Mouse (Mus musculus) limb, embryonic 15.5 days (tissue): Measurements from ENCODE around the gene Tnfsf8. TPM values are rescaled to one million over a fixed set of nuclear protein-coding genes. Genes with fewer than 3 reads are reported as not detected.

Experiments
- ATAC-seq: fragments of 200-750 bp; cut with Nextera tagmentation; 2 replicates; pipeline ENCODE4 v1.8.0; 2017; ENCODE audit warnings: low read depth, moderate TSS enrichment; ENCODE audit not compliant: insufficient number of reproducible peaks, low FRiP score, low TSS enrichment
- H3K27ac ChIP-seq: fragments of 300-500 bp; sonication (generic); 2 replicates; pipeline ENCODE4 v1.5.1; 2015; ENCODE audit warnings: moderate library complexity, mild to moderate bottlenecking, inconsistent platforms
- H3K27me3 ChIP-seq: fragments of 300-500 bp; sonication (generic); 2 replicates; pipeline ENCODE4 v1.6.1; 2015; ENCODE audit warnings: inconsistent platforms
- H3K36me3 ChIP-seq: fragments of 300-500 bp; sonication (generic); 2 replicates; pipeline ENCODE4 v1.6.1; 2015; ENCODE audit warnings: inconsistent platforms
- H3K4me1 ChIP-seq: fragments of 300-500 bp; sonication (generic); 2 replicates; pipeline ENCODE4 v1.6.1; 2015; ENCODE audit warnings: inconsistent platforms
- H3K4me2 ChIP-seq: fragments of 300-500 bp; sonication (generic); 2 replicates; pipeline ENCODE4 v1.6.1; 2015; ENCODE audit warnings: mild to moderate bottlenecking, inconsistent platforms
- H3K4me3 ChIP-seq: fragments of 300-500 bp; sonication (generic); 2 replicates; pipeline ENCODE4 v1.5.1; 2015; ENCODE audit warnings: mild to moderate bottlenecking, inconsistent platforms
- H3K9ac ChIP-seq: fragments of 300-500 bp; sonication (generic); 2 replicates; pipeline ENCODE4 v1.6.1; 2015; ENCODE audit warnings: inconsistent platforms
- H3K9me3 ChIP-seq: fragments of 300-500 bp; sonication (generic); 2 replicates; pipeline ENCODE4 v1.6.1; 2016; ENCODE audit warnings: inconsistent platforms
- WGBS: fragments of 180-500 bp; shearing (Covaris S2); methylation state at CpG from one replicate; pipeline ENCODE4 v1.1.7; 2015; 5-methylcytosine and 5-hydroxymethylcytosine counted together
- polyA plus RNA-seq: library from polyadenylated mRNA; unstranded; fragments of >200 nt; fragmentation: Nextera tagmentation; extraction: Ambion mirVana; gene quantifications from 2 replicates; pipeline ENCODE4 v1.2.1, GENCODE M21; 2015

Gene Tnfsf8
- polyA plus RNA-seq, 1 experiment from 2014 or later: not detected

DNA sequence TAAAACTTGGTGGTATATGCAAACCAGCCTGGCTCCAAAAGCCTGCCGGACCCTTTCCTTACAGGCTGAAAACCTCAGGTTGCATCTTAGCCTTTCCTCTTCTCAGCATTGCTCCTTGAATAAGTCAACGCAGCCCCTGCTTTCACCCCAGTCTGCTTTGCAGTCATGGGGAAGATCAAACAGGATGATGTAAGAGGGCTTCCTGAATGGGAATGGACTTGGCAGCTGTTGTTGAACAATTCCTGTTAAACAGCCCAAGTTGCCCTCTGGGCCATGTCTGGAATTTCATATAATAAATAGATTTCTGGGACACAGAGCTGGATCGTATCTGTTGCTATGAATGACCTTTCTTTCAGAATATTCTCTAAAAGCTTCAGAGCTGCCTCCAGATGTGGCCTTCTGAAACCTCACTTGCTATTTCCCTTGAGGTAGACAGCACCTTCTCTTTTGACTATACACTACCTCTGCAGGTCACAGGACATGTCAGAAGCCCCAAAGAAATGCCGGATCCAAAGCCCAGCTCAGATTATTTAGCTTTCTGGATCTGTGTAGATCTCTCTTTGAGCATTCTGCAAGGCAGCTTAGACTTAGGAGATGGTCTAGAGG lies 1.0 kb upstream of the Tnfsf8 start:
- no peak overlapping the region for H3K4me3 ChIP-seq
- H3K4me1 ChIP-seq: peaks cover 11% of the 10 kb centered on the region
- H3K36me3 ChIP-seq: no peaks in the 10 kb centered on the region
- no peak overlapping the region for H3K27ac ChIP-seq
- no peak overlapping the region for H3K4me2 ChIP-seq
- no peak overlapping the region for H3K9ac ChIP-seq
- 40% methylated on average over 4 of the region's 4 CpGs for WGBS
- H3K9me3 ChIP-seq: no peaks in the 10 kb centered on the region
- no peaks in the 10 kb centered on the region for H3K27me3 ChIP-seq
- ATAC-seq: no peak

DNA sequence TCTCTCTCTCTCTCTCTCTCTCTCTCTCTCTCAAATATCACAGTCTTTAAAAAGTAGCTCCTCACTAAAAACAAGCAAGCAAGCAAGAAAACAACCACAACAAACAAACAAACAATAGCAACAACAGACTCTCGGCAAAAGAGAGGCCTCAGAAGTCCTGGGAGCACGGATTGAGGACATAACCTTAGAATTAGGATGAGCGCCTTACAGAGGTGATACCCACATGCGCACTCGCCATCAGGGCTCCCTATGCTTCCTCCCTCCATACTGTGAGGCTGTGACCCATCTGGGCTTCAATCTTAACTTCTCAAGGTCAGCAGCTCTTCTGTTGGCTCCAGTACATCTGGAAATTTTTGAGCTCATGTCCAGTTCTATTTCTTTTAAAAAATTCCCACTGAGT lies 911 bp downstream of the Tnfsf8 start:
- no peak for ATAC-seq
- no peaks in the 10 kb centered on the region for H3K36me3 ChIP-seq
- H3K4me1 ChIP-seq: peaks cover 11% of the 10 kb centered on the region
- H3K9ac ChIP-seq: no peak overlapping the region
- 88% methylated on average over 5 of the region's 5 CpGs for WGBS
- no peak overlapping the region for H3K4me2 ChIP-seq
- H3K27me3 ChIP-seq: no peaks in the 10 kb centered on the region
- no peaks in the 10 kb centered on the region for H3K9me3 ChIP-seq
- no peak overlapping the region for H3K4me3 ChIP-seq
- H3K27ac ChIP-seq: no peak overlapping the region

DNA sequence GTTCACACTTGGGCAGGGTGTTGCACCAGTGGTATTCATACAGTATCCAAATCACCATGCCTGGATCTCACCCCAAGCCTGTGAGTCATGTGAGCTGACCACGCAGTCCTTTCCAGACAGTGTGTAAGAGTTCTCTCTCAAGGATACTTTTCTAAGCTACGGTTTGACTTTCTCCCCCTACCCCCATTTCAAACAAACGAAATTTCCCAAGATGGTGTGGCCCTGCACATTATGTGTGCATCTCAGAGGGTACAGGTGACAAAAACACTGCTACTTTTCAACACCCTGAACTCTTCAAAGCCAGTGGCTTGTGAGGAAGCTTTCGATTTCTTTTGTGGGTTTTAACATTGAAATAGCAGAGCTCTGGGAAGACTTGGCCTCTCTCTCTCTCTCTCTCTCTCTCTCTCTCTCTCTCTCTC lies 1.4 kb downstream of the Tnfsf8 start:
- Histone ChIP-seq H3K27ac (no peak overlapping the region), H3K27me3 (no peaks in the 10 kb centered on the region), H3K9me3 (no peaks in the 10 kb centered on the region), H3K4me1 (peaks cover 11% of the 10 kb centered on the region), H3K36me3 (no peaks in the 10 kb centered on the region), H3K4me3 (no peak overlapping the region), H3K9ac (no peak overlapping the region), H3K4me2 (no peak overlapping the region)
- WGBS: 69% methylated on average over 4 of the region's 4 CpGs
- no peak for ATAC-seq

DNA sequence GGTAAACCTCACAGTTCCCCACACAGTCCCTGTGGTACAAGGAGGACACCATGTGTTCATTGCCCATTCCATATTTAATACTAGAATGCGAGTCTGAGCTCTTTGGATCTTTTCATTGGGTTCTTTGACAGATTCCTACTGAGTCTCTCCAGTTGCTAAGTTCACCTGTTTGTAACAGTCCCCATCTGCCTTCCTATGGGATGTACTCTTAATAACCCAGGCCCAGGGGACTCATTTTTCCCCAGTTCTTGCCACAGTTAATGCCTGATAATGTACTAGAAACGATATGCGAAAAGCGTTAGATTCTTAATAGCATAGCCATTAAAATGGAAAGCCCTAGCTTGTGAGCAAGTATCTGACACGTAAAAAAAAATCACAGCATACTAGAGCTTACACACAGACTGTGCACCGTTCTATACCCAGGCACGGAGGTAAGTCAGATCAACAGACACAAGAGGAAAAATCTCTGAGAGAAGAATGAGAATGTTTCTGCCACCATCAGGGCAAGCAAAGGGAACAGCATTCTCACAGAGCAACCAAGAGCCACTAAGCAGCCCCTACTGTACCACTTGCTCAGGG lies 2.4 kb downstream of the Tnfsf8 start:
- no peak overlapping the region for H3K4me3 ChIP-seq
- no peak overlapping the region for H3K27ac ChIP-seq
- WGBS: 65% methylated on average over 7 of the region's 7 CpGs
- H3K9me3 ChIP-seq: no peaks in the 10 kb centered on the region
- ATAC-seq: no peak
- H3K36me3 ChIP-seq: no peaks in the 10 kb centered on the region
- no peaks in the 10 kb centered on the region for H3K27me3 ChIP-seq
- H3K4me1 ChIP-seq: peaks cover 11% of the 10 kb centered on the region
- H3K4me2 ChIP-seq: no peak overlapping the region
- H3K9ac ChIP-seq: no peak overlapping the region

DNA sequence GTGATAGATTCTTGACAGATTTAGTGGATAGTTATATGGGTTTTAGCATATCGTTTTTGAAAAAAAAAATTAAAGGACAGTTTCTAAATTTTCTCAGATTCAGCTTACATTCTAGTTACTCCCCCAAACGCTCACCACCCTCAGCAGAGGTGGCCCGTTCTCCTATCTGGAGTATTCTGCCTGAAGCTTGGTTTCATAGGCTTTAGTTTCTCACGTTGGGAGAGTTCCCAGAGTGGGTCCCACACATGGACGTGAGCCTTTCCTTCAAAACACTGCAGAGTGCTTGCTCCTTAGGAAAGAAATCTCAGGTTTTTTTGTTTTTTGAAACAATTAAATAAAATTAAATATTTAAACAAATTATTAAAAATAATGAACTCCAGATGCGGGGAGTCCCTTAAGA lies 4.4 kb downstream of the Tnfsf8 start:
- Histone ChIP-seq H3K27me3 (no peaks in the 10 kb centered on the region), H3K4me3 (no peak overlapping the region), H3K9me3 (no peaks in the 10 kb centered on the region), H3K27ac (no peak overlapping the region), H3K9ac (no peak overlapping the region), H3K4me2 (no peak overlapping the region), H3K36me3 (no peaks in the 10 kb centered on the region), H3K4me1 (no peaks in the 10 kb centered on the region)
- 70% methylated on average over 6 of the region's 6 CpGs for WGBS
- ATAC-seq: no peak

DNA sequence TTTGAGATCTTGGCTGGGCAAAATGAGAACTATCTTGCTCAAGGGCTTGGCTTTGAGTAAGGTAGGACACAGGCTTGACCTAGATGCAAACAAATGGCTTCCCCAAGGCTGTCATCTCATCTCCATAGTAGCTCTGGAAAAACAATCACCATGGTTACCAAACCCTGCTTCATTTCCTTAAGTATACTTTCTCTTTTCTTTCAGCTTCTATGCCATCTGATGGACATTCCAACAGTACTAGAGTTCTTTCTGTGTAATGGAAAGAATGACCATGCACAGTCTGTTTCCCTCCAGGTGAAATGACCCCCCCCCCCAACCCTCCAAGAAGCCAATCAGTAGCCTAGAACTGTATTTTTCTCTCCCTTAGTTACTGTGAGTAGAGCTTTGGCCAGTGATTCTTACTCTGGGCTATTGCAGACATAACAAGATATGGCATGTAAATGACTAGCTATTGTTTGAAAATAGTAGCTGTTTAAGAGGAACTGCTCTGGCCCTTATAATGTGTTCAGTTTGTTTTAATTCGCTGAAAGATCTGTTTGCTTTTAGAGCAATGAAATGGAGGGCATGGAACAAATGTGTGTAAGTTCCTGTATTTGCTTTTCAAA lies 7.3 kb downstream of the Tnfsf8 start:
- Histone ChIP-seq H3K9ac (no peak overlapping the region), H3K27ac (no peak overlapping the region), H3K4me2 (no peak overlapping the region), H3K4me1 (no peaks in the 10 kb centered on the region), H3K36me3 (no peaks in the 10 kb centered on the region), H3K9me3 (no peaks in the 10 kb centered on the region), H3K27me3 (no peaks in the 10 kb centered on the region), H3K4me3 (no peak overlapping the region)
- ATAC-seq: no peak
- WGBS: 93% methylated on average over 1 of the region's 1 CpGs

DNA sequence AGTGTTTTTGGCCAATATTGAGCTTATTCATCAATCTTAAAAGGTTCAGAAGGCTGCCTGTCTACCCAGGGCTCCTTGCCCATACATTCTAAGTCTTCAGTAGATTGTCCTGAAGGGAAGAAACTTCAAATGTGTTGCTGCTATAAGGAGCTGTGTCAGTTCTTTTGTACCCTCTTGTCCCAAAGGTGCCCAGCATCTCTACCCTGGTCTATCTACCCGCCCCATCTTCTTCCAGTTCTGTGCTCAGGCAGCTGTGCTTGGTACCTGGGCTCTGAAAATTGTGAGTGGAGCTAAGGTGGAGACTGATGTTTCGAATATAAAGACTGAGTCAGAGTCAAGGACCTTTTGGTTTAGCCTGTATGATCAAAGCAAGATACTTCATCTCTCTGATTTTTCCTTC lies 11.1 kb downstream of the Tnfsf8 start:
- H3K4me3 ChIP-seq: no peak overlapping the region
- WGBS: 89% methylated on average over 2 of the region's 2 CpGs
- H3K4me2 ChIP-seq: no peak overlapping the region
- no peaks in the 10 kb centered on the region for H3K4me1 ChIP-seq
- no peak overlapping the region for H3K9ac ChIP-seq
- H3K27ac ChIP-seq: no peak overlapping the region
- H3K9me3 ChIP-seq: no peaks in the 10 kb centered on the region
- no peaks in the 10 kb centered on the region for H3K36me3 ChIP-seq
- no peaks in the 10 kb centered on the region for H3K27me3 ChIP-seq
- no peak for ATAC-seq

DNA sequence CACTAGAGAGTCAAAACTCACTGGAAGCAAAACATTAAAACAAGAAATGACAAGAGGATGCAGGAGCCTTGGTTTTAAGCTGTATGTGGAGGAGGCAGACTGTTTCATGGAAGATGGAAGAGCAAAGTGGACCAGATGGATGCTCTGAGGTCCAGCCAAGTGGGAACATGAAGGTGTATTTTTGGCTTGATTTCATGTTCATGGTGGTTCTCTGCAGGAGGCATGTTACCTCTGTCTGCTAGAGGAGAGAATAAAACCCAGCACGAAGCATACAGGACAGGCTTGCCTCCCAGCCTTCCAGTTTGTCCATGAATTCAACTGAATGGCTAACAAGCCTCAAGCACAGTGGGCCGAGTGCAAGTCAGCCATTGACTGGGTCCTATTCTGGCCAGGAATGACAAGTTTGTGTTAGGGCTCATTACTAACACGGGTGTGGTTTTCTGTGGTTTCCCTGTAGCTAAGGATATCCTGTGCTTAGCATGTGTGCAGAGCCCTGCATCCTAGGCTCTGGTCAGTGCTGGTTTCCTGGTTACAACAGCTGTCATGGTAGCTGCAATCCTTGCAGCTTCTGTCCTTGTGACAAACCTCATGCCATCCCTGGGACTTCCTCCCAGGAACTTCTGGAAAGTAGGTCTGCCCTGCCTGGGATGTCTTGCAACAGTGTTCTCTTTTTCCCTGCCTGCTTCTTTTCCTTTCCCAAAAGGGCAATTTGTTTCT lies 14.1 kb downstream of the Tnfsf8 start:
- Histone ChIP-seq H3K4me1 (no peaks in the 10 kb centered on the region), H3K27me3 (0 out of 2 replicates have a peak, but pooled peaks cover 4% of the 10 kb centered on the region), H3K36me3 (no peaks in the 10 kb centered on the region), H3K9ac (no peak overlapping the region), H3K9me3 (no peaks in the 10 kb centered on the region), H3K27ac (no peak overlapping the region), H3K4me3 (no peak overlapping the region), H3K4me2 (no peak overlapping the region)
- WGBS: 66% methylated on average over 3 of the region's 3 CpGs
- ATAC-seq: no peak

DNA sequence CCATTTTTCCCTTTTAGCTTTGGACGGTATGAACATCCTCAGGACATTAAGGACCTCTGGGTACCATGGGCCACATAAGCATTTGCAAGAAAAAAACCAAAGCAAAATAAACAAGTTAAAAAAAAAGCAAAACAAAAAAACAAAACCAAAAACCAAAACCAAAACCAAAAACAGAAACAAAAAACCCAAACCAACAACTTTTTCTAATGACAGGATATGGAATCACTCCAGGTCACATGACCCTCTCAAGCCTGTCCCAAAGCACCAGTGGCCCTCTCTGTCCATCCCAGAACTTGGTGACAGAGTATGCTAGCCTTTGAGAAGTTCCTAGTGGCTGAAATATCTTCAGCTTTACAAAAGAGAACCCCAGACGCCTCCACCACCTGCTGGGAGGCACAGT lies 15.4 kb downstream of the Tnfsf8 start:
- WGBS: 65% methylated on average over 2 of the region's 2 CpGs
- H3K4me1 ChIP-seq: no peaks in the 10 kb centered on the region
- no peaks in the 10 kb centered on the region for H3K36me3 ChIP-seq
- no peak overlapping the region for H3K4me3 ChIP-seq
- no peak overlapping the region for H3K9ac ChIP-seq
- H3K27ac ChIP-seq: no peak overlapping the region
- no peak for ATAC-seq
- H3K4me2 ChIP-seq: no peak overlapping the region
- no peaks in the 10 kb centered on the region for H3K9me3 ChIP-seq
- 0 out of 2 replicates have a peak, but pooled peaks cover 4% of the 10 kb centered on the region for H3K27me3 ChIP-seq

DNA sequence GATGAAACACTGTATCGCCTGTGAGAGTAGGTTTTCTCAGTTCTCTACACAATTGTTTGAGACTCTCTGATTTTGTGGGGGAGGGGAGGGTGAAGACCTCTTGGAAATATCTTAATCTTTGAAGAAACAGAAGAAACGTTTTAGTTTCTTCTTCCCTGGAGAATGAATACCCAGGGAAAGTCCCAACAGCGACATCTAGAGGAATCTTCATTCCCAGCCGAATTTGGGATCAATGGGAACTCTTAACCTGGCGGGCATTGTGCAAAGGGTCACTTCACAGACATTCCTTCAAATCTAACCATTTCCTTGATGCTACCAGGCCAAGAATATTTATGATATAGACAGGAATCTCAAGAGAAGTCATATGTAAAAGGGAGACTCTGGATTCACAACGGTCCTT lies 17.2 kb downstream of the Tnfsf8 start:
- Histone ChIP-seq H3K36me3 (no peaks in the 10 kb centered on the region), H3K4me1 (no peaks in the 10 kb centered on the region), H3K27ac (no peak overlapping the region), H3K4me3 (no peak overlapping the region), H3K27me3 (0 out of 2 replicates have a peak, but pooled peaks cover 4% of the 10 kb centered on the region), H3K9me3 (no peaks in the 10 kb centered on the region), H3K4me2 (no peak overlapping the region), H3K9ac (no peak overlapping the region)
- WGBS: 24% methylated on average over 6 of the region's 6 CpGs
- no peak for ATAC-seq

DNA sequence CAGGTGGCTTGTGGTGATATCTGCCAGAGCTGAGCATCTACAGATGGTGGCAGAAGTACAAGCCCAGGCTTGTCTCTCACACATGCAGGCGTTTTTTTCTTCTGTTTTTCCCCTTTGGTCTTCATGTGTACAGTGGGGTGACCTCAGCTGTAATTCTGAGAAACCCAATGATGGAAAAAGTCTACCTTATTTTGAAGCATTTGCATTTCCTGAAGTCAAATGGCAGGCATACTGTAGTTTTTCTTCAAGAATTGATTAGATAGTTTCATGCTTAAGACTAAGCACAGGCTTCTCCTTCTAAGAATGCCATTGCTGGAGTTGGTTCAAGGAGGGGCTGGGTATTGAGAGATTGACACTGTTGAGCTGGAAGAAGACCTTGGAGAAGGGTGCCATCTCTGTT lies 18.9 kb downstream of the Tnfsf8 start:
- no peak overlapping the region for H3K4me2 ChIP-seq
- no peak overlapping the region for H3K4me3 ChIP-seq
- 0 out of 2 replicates have a peak, but pooled peaks cover 4% of the 10 kb centered on the region for H3K27me3 ChIP-seq
- H3K9ac ChIP-seq: no peak overlapping the region
- no peaks in the 10 kb centered on the region for H3K9me3 ChIP-seq
- 50% methylated on average over 1 of the region's 1 CpGs for WGBS
- H3K27ac ChIP-seq: no peak overlapping the region
- no peaks in the 10 kb centered on the region for H3K36me3 ChIP-seq
- no peak for ATAC-seq
- H3K4me1 ChIP-seq: no peaks in the 10 kb centered on the region

DNA sequence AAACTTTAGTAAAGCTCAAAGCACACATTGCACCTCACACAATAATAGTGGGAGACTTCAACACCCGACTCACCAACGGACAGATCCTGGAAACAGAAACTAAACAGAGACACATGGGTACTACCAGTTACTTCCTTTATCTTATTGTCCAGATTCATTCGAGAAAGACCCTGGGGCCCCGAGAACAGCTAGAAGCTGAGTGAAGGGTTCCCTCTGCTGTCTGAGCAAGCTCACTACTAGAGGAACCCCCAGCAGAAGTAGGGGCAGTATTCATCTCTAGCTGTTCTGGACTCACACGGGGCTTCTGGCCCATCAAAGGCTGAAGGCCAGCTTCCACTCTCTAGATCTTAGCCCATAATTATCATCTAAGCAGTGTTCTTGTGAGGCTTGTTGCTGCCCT lies 20.7 kb downstream of the Tnfsf8 start:
- Histone ChIP-seq H3K4me2 (no peak overlapping the region), H3K27me3 (0 out of 2 replicates have a peak, but pooled peaks cover 4% of the 10 kb centered on the region), H3K27ac (no peak overlapping the region), H3K9me3 (no peaks in the 10 kb centered on the region), H3K4me1 (no peaks in the 10 kb centered on the region), H3K36me3 (no peaks in the 10 kb centered on the region), H3K9ac (no peak overlapping the region), H3K4me3 (no peak overlapping the region)
- ATAC-seq: no peak
- 58% methylated on average over 5 of the region's 5 CpGs for WGBS
